Mouse (Mus musculus) embryo, embryonic 11.5 days (tissue): ENCODE data around the gene Dpyd.

Experiments
- DNase-seq: peaks from one replicate; pipeline ENCODE4 v3.0.0-alpha.2; 2012; ENCODE audit warnings: low read depth, low spot score

Gene Dpyd

DNA sequence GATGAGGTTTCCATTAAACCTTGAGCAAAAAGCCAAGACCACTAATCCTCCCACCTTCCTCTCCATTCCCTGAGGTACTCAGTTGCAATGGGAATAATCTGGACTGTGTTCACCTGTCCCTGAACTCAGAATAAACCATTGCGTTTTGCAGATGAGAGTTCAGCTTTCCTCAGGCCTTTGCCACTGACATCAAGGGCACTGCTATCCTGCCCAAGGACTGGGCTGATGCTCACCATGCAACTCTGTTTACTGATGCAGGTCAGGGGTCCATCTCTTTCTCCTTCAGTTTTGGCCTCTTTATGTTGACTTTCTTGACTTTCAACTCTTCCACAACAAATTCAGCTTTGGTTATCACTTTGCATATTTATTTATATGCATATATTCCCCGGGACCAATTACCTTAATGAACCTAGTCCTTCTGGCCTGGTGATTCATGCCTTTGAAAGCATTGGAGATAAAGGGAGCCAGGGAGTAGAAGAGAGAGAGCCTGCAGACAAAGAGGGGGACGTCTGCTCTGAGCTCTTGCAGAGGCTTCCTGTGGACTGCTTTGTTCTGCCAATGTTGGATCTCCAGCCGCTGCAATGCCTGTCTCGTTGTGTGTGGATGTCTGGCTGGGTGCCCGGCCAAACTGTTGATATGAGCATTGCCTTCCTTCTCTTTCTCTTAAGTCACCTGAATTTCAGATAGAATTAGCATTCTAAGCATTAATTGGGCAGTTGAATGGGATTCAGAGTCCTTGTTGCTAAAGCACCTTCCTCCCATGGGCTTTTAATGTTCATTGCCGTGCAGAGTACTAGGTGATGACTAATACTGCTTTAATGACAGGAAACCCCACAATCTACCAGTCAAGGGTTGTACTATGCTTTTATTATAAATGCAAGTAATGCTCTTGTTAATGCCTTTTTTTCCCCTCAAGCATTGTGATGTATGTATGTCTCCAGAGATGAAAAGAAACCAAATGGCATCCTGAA is 771.7 kb downstream of the Dpyd start:
- DNase-seq, result no peak

GRCm38 (mm10) chr3:119361555-119362385 is 799.8 kb downstream of the Dpyd start:
- no peak for DNase-seq

- no peak for DNase-seq
Measured at GRCm38 (mm10) chr3:119362392-119362791, 800.5 kb downstream of the Dpyd start.

DNA sequence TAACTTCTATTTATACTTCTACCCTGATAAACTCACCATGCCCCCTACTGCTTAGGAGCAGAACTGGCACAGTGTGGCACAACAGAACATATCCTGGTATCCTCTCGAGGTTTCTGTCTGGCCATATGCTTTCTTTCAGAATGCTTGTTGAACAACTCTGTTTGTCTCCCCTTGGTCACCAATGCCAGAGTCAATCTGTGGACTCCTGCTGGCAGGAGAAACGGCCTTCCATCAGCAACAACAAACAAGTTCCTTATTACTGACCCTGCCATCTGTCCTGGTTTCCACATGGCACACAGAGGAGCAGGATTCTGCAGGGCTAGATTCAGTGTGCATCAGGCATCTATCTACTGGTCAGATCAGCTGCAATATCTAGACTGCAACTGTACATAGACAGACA is 807.0 kb downstream of the Dpyd start:
- DNase-seq, result no peak

GRCm38 (mm10) chr3:119381119-119381518 is 819.2 kb downstream of the Dpyd start:
- no peak for DNase-seq

GRCm38 (mm10) chr3:119382395-119382794 is 820.5 kb downstream of the Dpyd start:
- no peak for DNase-seq

GRCm38 (mm10) chr3:119387332-119388105 is 825.6 kb downstream of the Dpyd start:
- DNase-seq, result no peak

DNA sequence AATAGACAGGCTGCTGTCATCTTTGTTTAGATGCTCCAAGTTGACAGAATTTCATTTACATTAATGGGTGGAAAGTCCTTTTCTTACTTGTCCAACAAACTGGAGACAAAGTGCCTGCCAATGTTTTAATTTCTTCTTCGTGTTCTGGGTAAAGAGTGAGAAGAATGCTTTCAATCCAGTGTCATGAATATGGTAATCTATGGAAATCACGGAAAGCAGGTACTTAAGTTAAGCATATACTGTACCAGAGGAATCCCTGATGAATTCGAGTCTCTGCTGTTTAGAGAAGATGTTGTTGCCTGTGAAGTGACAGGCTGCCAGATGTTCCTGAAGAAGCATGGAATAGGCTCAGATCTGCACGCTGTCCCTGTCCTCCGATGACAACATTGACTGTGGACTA is 835.3 kb downstream of the Dpyd start:
- DNase-seq, result no peak

DNA sequence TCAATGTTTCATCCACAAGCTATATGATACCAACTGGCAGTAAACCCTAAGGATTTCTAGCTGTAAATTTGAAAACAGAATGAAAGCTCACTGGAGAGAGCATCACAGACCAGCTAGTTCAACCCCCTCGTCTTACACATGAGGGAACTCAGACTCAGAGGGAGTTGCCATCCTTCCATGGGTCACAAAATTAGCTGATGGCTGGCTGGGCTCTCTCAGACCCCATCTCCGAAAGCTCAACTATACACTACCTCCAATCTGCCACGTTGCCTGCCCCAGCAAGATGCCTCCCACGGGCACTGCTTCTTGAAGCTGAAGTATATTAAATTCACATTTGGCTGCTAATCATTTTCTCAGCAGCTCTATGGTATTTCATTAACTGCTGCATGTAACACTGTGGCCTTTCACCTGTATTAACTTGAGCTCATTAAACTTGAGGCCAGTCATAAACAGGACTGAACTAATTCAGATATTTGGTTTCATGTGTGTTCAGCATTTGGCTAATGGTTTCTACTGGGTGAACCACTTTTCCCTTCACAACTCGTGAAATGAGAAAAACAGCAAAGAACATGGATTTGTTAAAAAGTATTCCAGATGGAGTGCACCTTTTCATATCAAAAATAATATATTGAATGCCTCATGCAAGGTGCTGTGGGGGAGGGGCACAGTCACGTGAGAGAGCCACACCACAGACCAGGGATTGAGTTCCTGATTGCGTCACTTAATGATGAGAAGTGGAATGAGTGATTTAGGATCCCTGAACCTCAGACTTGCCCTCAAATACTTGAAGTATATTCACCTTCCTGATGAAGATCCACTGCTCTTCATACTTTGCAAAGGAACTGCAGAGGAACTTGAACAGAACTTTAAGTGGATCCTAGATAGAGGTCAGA is 841.2 kb downstream of the Dpyd start:
- DNase-seq, result no peak

DNA sequence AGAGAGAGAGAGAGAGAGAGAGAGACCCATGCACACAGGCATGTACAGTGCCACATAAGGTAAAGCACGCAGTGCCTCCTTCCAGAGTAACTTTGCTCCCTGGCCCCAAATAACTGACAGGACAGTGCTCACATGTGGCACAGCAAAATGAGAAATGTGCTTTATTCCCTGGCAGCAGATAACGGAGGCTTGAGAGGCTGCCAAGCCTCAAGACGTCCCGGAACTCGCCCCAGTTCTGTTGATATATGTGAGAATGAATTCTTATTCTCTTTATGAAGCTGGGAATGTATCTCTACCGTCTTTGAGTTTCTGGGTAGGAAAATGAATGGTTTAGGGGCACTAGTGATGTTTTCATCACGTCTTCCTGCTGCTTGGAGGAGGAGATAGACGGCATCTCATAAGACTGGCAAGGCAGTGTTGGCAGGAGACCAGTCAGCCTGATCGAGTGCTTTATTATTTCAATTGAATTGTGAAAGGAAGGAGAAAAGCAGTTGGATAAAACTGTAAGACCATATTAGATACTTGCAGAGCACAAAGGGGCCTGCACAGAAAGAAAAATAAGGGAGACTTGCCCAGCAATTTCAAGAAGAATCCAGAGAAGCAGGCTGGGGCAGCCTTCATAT is 857.3 kb downstream of the Dpyd start:
- DNase-seq, result no peak

DNA sequence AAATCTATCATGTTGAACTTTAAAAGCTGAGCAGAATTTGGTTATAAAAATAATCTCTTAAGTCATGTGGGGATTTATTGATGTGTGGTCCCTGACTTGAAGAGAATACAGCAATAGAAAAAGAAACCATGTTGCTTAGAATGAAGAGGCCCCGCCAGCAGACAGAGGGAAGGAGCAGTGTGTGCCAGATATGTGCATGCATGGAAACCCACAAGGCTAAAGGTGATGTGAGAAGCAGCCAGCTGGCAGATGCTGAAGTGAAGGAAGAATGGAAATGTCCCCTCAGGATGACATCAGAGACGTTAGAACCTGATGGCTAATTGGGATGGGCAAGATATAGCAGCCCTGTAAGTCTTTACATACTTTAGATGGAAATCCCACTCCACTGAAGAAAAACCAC is 857.8 kb downstream of the Dpyd start:
- DNase-seq, result no peak

GRCm38 (mm10) chr3:119431339-119431738 is 869.4 kb downstream of the Dpyd start:
- no peak for DNase-seq

DNA sequence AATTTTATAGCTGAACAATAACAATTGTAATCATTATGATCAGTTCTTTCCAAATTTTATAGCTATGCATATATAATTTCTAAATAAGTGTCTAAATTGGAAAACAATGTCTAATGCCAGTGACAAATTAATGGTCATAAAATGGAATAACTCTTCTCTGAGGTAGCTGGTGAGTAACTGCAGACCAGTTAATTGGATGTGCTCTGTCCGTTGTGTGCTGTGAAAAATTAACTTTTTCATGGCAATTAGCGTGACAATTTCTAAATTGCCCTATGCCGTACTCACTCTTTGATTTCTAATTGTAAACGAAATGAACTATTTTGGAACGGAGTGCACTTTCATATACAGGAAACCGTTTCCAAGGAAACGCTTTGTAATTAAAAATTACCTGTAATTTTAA is 869.8 kb downstream of the Dpyd start:
- DNase-seq, result no peak

- no peak for DNase-seq
Measured at GRCm38 (mm10) chr3:119447559-119447958, 885.6 kb downstream of the Dpyd start.

DNA sequence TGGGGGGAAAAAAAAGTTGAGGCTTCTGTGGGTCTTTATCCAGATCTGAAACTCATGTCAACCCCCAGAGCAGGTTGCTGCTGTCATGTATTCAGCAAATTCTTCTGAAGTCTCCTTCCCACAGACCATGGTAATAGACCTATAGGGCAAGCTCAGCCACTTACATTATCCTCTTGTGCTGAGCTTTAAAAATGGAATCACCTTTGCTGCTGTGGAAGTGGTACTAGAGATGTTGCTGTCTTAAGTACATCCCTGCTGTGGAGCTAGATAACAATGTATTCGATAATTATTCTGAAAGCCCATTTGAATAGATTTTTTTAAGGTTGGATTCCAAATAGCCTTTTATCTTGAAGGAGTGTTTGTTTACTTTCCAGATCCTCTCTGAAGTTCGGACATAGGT is 902.1 kb downstream of the Dpyd start:
- no peak for DNase-seq

DNA sequence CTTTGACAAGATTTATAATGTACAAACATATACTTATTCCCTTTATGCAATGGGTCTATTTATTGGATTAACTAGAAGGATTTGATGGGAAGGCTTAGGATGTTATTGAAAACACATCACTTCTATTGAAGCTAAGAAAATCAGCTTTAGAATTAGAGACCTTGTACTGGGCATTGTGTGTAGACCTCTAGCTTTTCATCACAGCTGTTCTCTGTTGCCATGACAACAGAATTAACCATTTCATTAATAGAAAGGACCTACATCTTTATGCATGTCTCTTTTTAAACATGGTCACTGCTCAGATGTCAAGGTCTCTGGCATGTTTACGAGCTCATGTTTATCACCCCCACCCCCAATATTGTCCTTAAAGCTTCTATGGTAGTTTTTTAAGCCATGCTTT is 902.5 kb downstream of the Dpyd start:
- no peak for DNase-seq

- DNase-seq, result no peak
Measured at GRCm38 (mm10) chr3:119467723-119468122, 905.8 kb downstream of the Dpyd start.
